In the genomic region with DNA sequence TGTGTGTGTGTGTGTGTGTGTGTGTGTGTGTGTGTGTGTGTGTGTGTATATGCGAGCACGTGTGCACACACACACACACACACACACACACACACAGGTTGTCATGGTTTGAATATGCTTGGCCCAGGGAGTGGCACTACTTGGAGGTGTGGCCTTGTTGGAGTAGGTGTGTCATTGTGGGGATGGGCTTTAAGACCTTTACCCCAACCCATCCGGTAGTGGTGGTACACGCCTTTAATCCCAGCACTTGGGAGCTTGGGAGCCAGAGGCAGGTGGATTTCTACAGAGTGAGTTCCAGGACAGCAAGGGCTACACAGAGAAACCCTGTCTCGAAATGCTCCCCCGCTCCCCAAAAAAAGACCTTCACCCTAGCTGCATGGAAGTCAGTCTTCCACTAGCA, we compare ENCODE assay signal across 8 mouse cellular contexts. TPM values are rescaled to one million over a fixed set of nuclear protein-coding genes. Genes with fewer than 3 reads are reported as not detected.
DNase-seq lines count a peak whose midpoint lies in the region; ATAC-seq and TF ChIP-seq lines count a peak whose summit lies in the region.
"Not testable (repeated sequence)": the region's sequence is repeated elsewhere in the genome, so short reads cannot be mapped to it uniquely, and the experiment has no call there.

No protein-coding gene starts in this region.

- H3K9me3 ChIP-seq in intestine, embryonic 15.5 days; intestine, embryonic 16.5 days (ENCODE audit: control insufficient read depth, low read length); stomach, embryonic 15.5 days; stomach, postnatal 0 days (ENCODE audit: control insufficient read depth, low read length): not testable (repeated sequence)

- peak; percentile 43 for DNase-seq in ES-CJ7 (ENCODE audit: low read depth, low spot score)
- DNase-seq in R1 (ENCODE audit: low read depth, low spot score), result peak; percentile 71
- DNase-seq in ZHBTc4 (ENCODE audit: low read depth, low spot score), result peak; percentile 48
- not testable (repeated sequence) for DNase-seq in stomach, postnatal 0 days (ENCODE audit: low spot score)

- H3K4me1 ChIP-seq in intestine, embryonic 15.5 days (replicated peaks); stomach, embryonic 15.5 days; stomach, postnatal 0 days (replicated peaks; ENCODE audit: control insufficient read depth, insufficient read depth): not testable (repeated sequence)
- peaks cover 12% of the 10 kb centered on the region; the same call in 1 of the 2 replicates for H3K4me1 ChIP-seq in intestine, embryonic 16.5 days (ENCODE audit: control insufficient read depth, insufficient read depth, low read length)
- peaks cover 23% of the 10 kb centered on the region; the same call in 1 of the 2 replicates for H3K4me1 ChIP-seq in small intestine, adult 2 months (ENCODE audit: control insufficient read depth, insufficient read depth, insufficient read length, low read length)

- TF ChIP-seq POLR2A in small intestine, adult 2 months (IDR thresholded peaks at IDR 0.05; ENCODE audit: low read depth, low read length), result not testable (repeated sequence)

- not testable (repeated sequence) for H3K9ac ChIP-seq in intestine, embryonic 15.5 days; intestine, embryonic 16.5 days (ENCODE audit: low read depth, low read length); stomach, embryonic 15.5 days; stomach, postnatal 0 days (ENCODE audit: low read length)

- not testable (repeated sequence) for H3K4me2 ChIP-seq in intestine, embryonic 15.5 days (replicated peaks); intestine, embryonic 16.5 days (ENCODE audit: low read depth, low read length); stomach, embryonic 15.5 days; stomach, postnatal 0 days (replicated peaks; ENCODE audit: low read depth)

- TF ChIP-seq EP300 in stomach, postnatal 0 days (optimal IDR thresholded peaks at IDR 0.05), result not testable (repeated sequence)

- not testable (repeated sequence) for H3K27ac ChIP-seq in intestine, embryonic 15.5 days; intestine, embryonic 16.5 days (ENCODE audit: low read length); stomach, embryonic 15.5 days; stomach, postnatal 0 days (replicated peaks)
- peak overlapping the region; percentile 65 for H3K27ac ChIP-seq in small intestine, adult 2 months (ENCODE audit: insufficient read depth, low read depth, low read length)

- H3K4me3 ChIP-seq in intestine, embryonic 15.5 days (replicated peaks); intestine, embryonic 16.5 days (ENCODE audit: low read length); small intestine, adult 2 months (ENCODE audit: low read depth, low read length); stomach, embryonic 15.5 days (replicated peaks); stomach, postnatal 0 days (ENCODE audit: low read depth, low read length): not testable (repeated sequence)

- ATAC-seq in intestine, embryonic 15.5 days, result peak; percentile 52
- ATAC-seq in intestine, embryonic 16.5 days, result 0 out of 2 replicates have a peak, but pooled peaks have one; percentile 24
- ATAC-seq in stomach, embryonic 15.5 days (ENCODE audit: insufficient read depth, low FRiP score, low read depth), result 0 out of 2 replicates have a peak, but pooled peaks have one; percentile 18
- 0 out of 2 replicates have a peak, but pooled peaks have one; percentile 21 for ATAC-seq in stomach, postnatal 0 days (ENCODE audit: low FRiP score, low TSS enrichment)

- H3K36me3 ChIP-seq in intestine, embryonic 15.5 days; intestine, embryonic 16.5 days (ENCODE audit: control insufficient read depth, insufficient read depth, low read length); small intestine, adult 2 months (ENCODE audit: control insufficient read depth, insufficient read depth, low read length); stomach, embryonic 15.5 days; stomach, postnatal 0 days (ENCODE audit: control insufficient read depth, insufficient read depth, low read length): not testable (repeated sequence)

- 71% methylated on average over 6 of the region's 6 CpGs for WGBS in intestine, embryonic 15.5 days
- WGBS in intestine, embryonic 16.5 days, result 76% methylated on average over 6 of the region's 6 CpGs
- WGBS in small intestine, adult 2 months, result 43% methylated on average over 6 of the region's 6 CpGs
- 69% methylated on average over 4 of the region's 6 CpGs for WGBS in stomach, embryonic 15.5 days
- WGBS in stomach, postnatal 0 days, result 62% methylated on average over 4 of the region's 6 CpGs

- not testable (repeated sequence) for H3K27me3 ChIP-seq in intestine, embryonic 15.5 days (replicated peaks); intestine, embryonic 16.5 days (replicated peaks; ENCODE audit: control insufficient read depth, insufficient read depth, low read length); small intestine, adult 2 months (ENCODE audit: control insufficient read depth, insufficient read depth, low read length); stomach, embryonic 15.5 days (replicated peaks); stomach, postnatal 0 days (ENCODE audit: control insufficient read depth, insufficient read depth, low read length)

- not testable (repeated sequence) for TF ChIP-seq CTCF in small intestine, adult 2 months (IDR thresholded peaks at IDR 0.05; ENCODE audit: extremely low read depth, insufficient read length, insufficient replicate concordance, low read depth, low read length); stomach, postnatal 0 days (IDR thresholded peaks at IDR 0.05; ENCODE audit: low read depth)

RNA-seq across cellular contexts. Expression of a gene that starts 6.3 kb away (rescaled TPM):
- 70.6 and 86.5 TPM in 2 replicates for polyA plus RNA-seq in intestine, embryonic 15.5 days (2015; fragmentation: Nextera tagmentation; extraction: Ambion mirVana)
- polyA plus RNA-seq in intestine, embryonic 16.5 days (2015; fragmentation: Nextera tagmentation; extraction: Ambion mirVana), result 62.4 and 73.7 TPM in 2 replicates
- polyA plus RNA-seq in small intestine, adult 2 months (2012; rRNA removed), result 7.0 and 14.5 TPM in 2 replicates
- polyA plus RNA-seq in stomach, embryonic 15.5 days (2015; fragmentation: Nextera tagmentation; extraction: Ambion mirVana), result 73.3 and 79.5 TPM in 2 replicates
- polyA plus RNA-seq in stomach, postnatal 0 days (2015; fragmentation: Nextera tagmentation; extraction: Ambion mirVana), result 52.6 and 53.8 TPM in 2 replicates

RNA-seq across cellular contexts. Expression of a gene that starts 43.0 kb away (rescaled TPM):
- polyA plus RNA-seq in intestine, embryonic 15.5 days (2015; fragmentation: Nextera tagmentation; extraction: Ambion mirVana), result 27.8 and 31.3 TPM in 2 replicates
- 25.9 and 30.2 TPM in 2 replicates for polyA plus RNA-seq in intestine, embryonic 16.5 days (2015; fragmentation: Nextera tagmentation; extraction: Ambion mirVana)
- polyA plus RNA-seq in small intestine, adult 2 months (2012; rRNA removed), result 6.8 and 13.5 TPM in 2 replicates
- polyA plus RNA-seq in stomach, embryonic 15.5 days (2015; fragmentation: Nextera tagmentation; extraction: Ambion mirVana), result 30.1 and 30.3 TPM in 2 replicates
- 11.2 and 11.4 TPM in 2 replicates for polyA plus RNA-seq in stomach, postnatal 0 days (2015; fragmentation: Nextera tagmentation; extraction: Ambion mirVana)

RNA-seq across cellular contexts. Expression of a gene that starts 55.7 kb away (rescaled TPM):
- polyA plus RNA-seq in intestine, embryonic 15.5 days (2015; fragmentation: Nextera tagmentation; extraction: Ambion mirVana), result 37.7 and 39.8 TPM in 2 replicates
- polyA plus RNA-seq in intestine, embryonic 16.5 days (2015; fragmentation: Nextera tagmentation; extraction: Ambion mirVana), result 39.8 and 41.1 TPM in 2 replicates
- 1.3 and 4.5 TPM in 2 replicates for polyA plus RNA-seq in small intestine, adult 2 months (2012; rRNA removed)
- polyA plus RNA-seq in stomach, embryonic 15.5 days (2015; fragmentation: Nextera tagmentation; extraction: Ambion mirVana), result 38.4 and 43.0 TPM in 2 replicates
- 23.9 and 24.0 TPM in 2 replicates for polyA plus RNA-seq in stomach, postnatal 0 days (2015; fragmentation: Nextera tagmentation; extraction: Ambion mirVana)
